Mouse (Mus musculus): ENCODE data around the gene Lrrc31. TPM values are rescaled to one million over a fixed set of nuclear protein-coding genes. Genes with fewer than 3 reads are reported as not detected.

Gene Lrrc31
- not detected for polyA plus RNA-seq (2014; fragmentation: Illumina TruSeq; extraction: RNeasy Lipid Tissue Mini Kit (QIAGEN cat#74804); ENCODE audit: low read depth, low replicate concordance)

GRCm38 (mm10) chr3:30699711-30700505, at the start of gene Lrrc31:
Lrrc31 (minus strand) TSS chr3:30699843.

GRCm38 (mm10) chr3:30746006-30746405, 46.4 kb upstream of the Lrrc31 start, which contains the start of gene Samd7:
Samd7 (plus strand) TSS chr3:30746293.

GRCm38 (mm10) chr3:30647440-30648090, 52.1 kb downstream of the Lrrc31 start, which contains the start of gene Lrrc34:
Lrrc34 (minus strand) TSS chr3:30647869.

GRCm38 (mm10) chr3:30644207-30644606, 55.4 kb downstream of the Lrrc31 start, which contains the start of gene Lrriq4:
Lrriq4 (plus strand) TSS chr3:30644507.

Other genes with a start within 250 kb of the Lrrc31 start
- gene Mecom, start 151.8 kb downstream of the Lrrc31 start, polyA plus RNA-seq (2014; fragmentation: Illumina TruSeq; extraction: RNeasy Lipid Tissue Mini Kit (QIAGEN cat#74804); ENCODE audit: low read depth, low replicate concordance), result 0.71 TPM
- gene Actrt3, start 99.9 kb downstream of the Lrrc31 start, polyA plus RNA-seq (2014; fragmentation: Illumina TruSeq; extraction: RNeasy Lipid Tissue Mini Kit (QIAGEN cat#74804); ENCODE audit: low read depth, low replicate concordance), result 71.5 TPM
- 20.8 TPM for gene Mynn, start 97.8 kb downstream of the Lrrc31 start, polyA plus RNA-seq (2014; fragmentation: Illumina TruSeq; extraction: RNeasy Lipid Tissue Mini Kit (QIAGEN cat#74804); ENCODE audit: low read depth, low replicate concordance)
- gene Lrriq4, start 55.3 kb downstream of the Lrrc31 start, polyA plus RNA-seq (2014; fragmentation: Illumina TruSeq; extraction: RNeasy Lipid Tissue Mini Kit (QIAGEN cat#74804); ENCODE audit: low read depth, low replicate concordance), result 75.7 TPM
- 753 TPM for gene Lrrc34, start 52.0 kb downstream of the Lrrc31 start, polyA plus RNA-seq (2014; fragmentation: Illumina TruSeq; extraction: RNeasy Lipid Tissue Mini Kit (QIAGEN cat#74804); ENCODE audit: low read depth, low replicate concordance)
- 6.0 TPM for gene Samd7, start 46.5 kb upstream of the Lrrc31 start, polyA plus RNA-seq (2014; fragmentation: Illumina TruSeq; extraction: RNeasy Lipid Tissue Mini Kit (QIAGEN cat#74804); ENCODE audit: low read depth, low replicate concordance)
- gene Sec62, start 93.0 kb upstream of the Lrrc31 start, polyA plus RNA-seq (2014; fragmentation: Illumina TruSeq; extraction: RNeasy Lipid Tissue Mini Kit (QIAGEN cat#74804); ENCODE audit: low read depth, low replicate concordance), result 60.7 TPM
- gene Gpr160, start 156.1 kb upstream of the Lrrc31 start, polyA plus RNA-seq (2014; fragmentation: Illumina TruSeq; extraction: RNeasy Lipid Tissue Mini Kit (QIAGEN cat#74804); ENCODE audit: low read depth, low replicate concordance), result 242 TPM

Measured in testis, adult 10 weeks (tissue).